Mouse (Mus musculus): ENCODE measurements at regions not wholly inside any gene's neighbourhood (a gene's known extent, or its start where the extent isn't known, plus 50 kb on each side); places are given as distances from the start of the nearest gene placed in this dataset.

DNA sequence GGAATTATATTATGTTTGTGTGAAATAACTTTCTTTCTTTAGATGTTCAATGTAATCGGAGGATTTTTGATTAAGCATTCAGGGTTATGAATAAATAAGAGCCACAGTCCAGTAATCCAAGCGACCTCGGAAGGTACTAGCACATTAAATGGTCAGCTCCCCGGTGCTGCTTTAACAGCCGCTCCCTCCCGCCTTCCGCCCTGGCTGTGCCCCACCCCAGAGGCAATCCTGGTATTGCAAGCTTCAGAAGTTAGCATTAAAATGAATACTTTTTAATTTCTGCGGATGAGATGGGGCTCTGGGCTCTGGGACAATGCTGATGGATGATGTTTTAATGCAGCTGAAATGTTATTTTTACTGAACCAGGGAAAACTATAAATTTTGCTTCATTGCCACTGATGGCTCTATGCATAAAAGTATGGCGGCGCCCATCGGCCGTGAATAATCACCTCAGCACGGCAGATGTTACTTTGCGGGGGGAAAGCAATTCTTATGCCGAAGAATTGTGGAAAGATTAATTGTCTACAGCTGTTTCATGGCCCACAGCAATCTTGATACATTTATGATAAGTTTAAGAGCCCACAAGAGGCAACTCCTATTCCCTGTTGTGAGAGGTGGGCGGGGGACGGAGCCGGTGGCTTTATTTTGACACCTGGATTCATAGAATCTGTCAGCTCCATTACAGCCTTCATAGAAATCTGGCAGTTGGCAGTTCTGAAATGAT lies 136.5 kb downstream of the Gpat3 start:
- DNase-seq = no peak

DNA sequence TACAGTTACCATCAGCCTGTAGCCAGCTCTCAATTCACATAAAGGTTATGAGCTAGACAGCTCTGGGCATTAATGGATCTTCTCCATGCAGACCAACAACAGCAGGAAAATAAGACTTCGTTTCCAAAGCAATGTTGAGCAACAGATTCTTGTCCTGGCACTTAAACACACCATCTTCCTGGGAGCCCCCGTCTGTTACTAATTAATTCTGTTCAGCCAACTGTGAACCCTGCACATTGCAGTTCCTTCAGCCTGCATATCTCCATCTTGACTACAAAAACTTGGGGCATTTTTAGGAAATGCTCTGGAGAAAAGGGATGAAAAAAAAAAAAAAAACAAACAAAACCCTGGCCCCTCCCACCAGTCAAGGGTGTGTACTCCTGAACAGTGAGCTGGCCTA lies 131.2 kb downstream of the Gpat3 start:
- DNase-seq = peak; percentile 20

DNA sequence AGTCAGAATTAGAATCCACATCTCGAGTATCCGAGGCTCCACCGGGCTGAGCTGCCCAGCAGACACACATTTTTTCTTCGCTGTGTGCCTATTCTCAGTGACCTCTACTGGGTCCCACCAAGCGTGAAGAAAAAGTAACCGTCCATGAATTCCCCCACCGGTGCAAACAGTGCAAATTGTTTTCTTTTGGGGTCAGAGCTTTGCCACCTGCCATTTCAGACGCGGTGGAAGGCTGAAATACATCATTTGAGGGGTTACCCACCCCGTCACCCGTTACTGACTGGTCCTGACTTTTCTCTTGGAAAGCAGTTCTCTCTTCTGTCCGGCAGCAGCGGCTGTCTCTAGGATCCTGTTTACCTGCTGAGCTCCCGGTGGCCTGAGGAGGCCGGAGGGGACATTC lies 105.7 kb downstream of the Gpat3 start:
- no peak for DNase-seq
